Mouse (Mus musculus): ENCODE results near the gene Sorcs2. TPM values are rescaled to one million over a fixed set of nuclear protein-coding genes. Genes with fewer than 3 reads are reported as not detected.
A peak's percentile ranks its signal among the peaks of the same experiment; 100 is the strongest.

The Sorcs2 gene
- total and polyA plus RNA-seq, 2 experiments from 2014 or later = 12.4 to 50.3 TPM

GRCm38 (mm10) chr5:36018366-36018765 lies 379.6 kb downstream of the Sorcs2 start:
- Histone ChIP-seq H3K4me1 (ENCODE audit: insufficient read depth, low read length) (no peaks in the 10 kb centered on the region), H3K9ac (replicated peaks; ENCODE audit: low read length) (no peak overlapping the region), H3K4me3 (ENCODE audit: low read length) (no peak overlapping the region), H3K4me2 (ENCODE audit: low read depth, low read length) (no peak overlapping the region), H3K36me3 (ENCODE audit: insufficient read depth, low read length) (0 out of 2 replicates have a peak, but pooled peaks cover 6% of the 10 kb centered on the region), H3K27me3 (ENCODE audit: insufficient read depth, low read length) (no peaks in the 10 kb centered on the region), H3K9me3 (ENCODE audit: low read length) (no peaks in the 10 kb centered on the region), H3K27ac (no peak overlapping the region)
- no peak for ATAC-seq
- 87% methylated on average over 3 of the region's 3 CpGs for WGBS
- TF ChIP-seq CTCF (IDR thresholded peaks at IDR 0.05; ENCODE audit: low read depth) = peak; percentile 43; the same call in 1 of the 2 replicates
- no peak for DNase-seq (ENCODE audit: low spot score)

- H3K4me2 ChIP-seq (ENCODE audit: low read depth, low read length) = no peak overlapping the region
- H3K9ac ChIP-seq (replicated peaks; ENCODE audit: low read length) = no peak overlapping the region
- H3K27ac ChIP-seq = no peak overlapping the region
- H3K9me3 ChIP-seq (ENCODE audit: low read length) = no peaks in the 10 kb centered on the region
- no peaks in the 10 kb centered on the region for H3K36me3 ChIP-seq (ENCODE audit: insufficient read depth, low read length)
- TF ChIP-seq CTCF (IDR thresholded peaks at IDR 0.05; ENCODE audit: low read depth) = no peak
- no peak for ATAC-seq
- no peak for DNase-seq (ENCODE audit: low spot score)
- WGBS = 90% methylated on average over 4 of the region's 4 CpGs
- no peaks in the 10 kb centered on the region for H3K27me3 ChIP-seq (ENCODE audit: insufficient read depth, low read length)
- H3K4me3 ChIP-seq (ENCODE audit: low read length) = no peak overlapping the region
- no peaks in the 10 kb centered on the region for H3K4me1 ChIP-seq (ENCODE audit: insufficient read depth, low read length)
Measured at GRCm38 (mm10) chr5:36009405-36009804, 388.5 kb downstream of the Sorcs2 start.

GRCm38 (mm10) chr5:36007649-36008048 lies 390.3 kb downstream of the Sorcs2 start:
- Histone ChIP-seq H3K4me3 (ENCODE audit: low read length) (no peak overlapping the region), H3K27ac (no peak overlapping the region), H3K36me3 (ENCODE audit: insufficient read depth, low read length) (no peaks in the 10 kb centered on the region), H3K9ac (replicated peaks; ENCODE audit: low read length) (no peak overlapping the region), H3K27me3 (ENCODE audit: insufficient read depth, low read length) (no peaks in the 10 kb centered on the region), H3K9me3 (ENCODE audit: low read length) (no peaks in the 10 kb centered on the region), H3K4me2 (ENCODE audit: low read depth, low read length) (no peak overlapping the region), H3K4me1 (ENCODE audit: insufficient read depth, low read length) (no peaks in the 10 kb centered on the region)
- ATAC-seq (peak; percentile 82), DNase-seq (ENCODE audit: low spot score) (peak; percentile 86)
- peak; percentile 67 for TF ChIP-seq CTCF (IDR thresholded peaks at IDR 0.05; ENCODE audit: low read depth)
- WGBS = 33% methylated on average over 10 of the region's 10 CpGs

GRCm38 (mm10) chr5:36006586-36006985 lies 391.4 kb downstream of the Sorcs2 start:
- Histone ChIP-seq H3K27me3 (ENCODE audit: insufficient read depth, low read length) (no peaks in the 10 kb centered on the region), H3K4me2 (ENCODE audit: low read depth, low read length) (no peak overlapping the region), H3K4me1 (ENCODE audit: insufficient read depth, low read length) (no peaks in the 10 kb centered on the region), H3K27ac (no peak overlapping the region), H3K36me3 (ENCODE audit: insufficient read depth, low read length) (peaks cover under 1% of the 10 kb centered on the region; the same call in 1 of the 2 replicates), H3K4me3 (ENCODE audit: low read length) (no peak overlapping the region), H3K9ac (replicated peaks; ENCODE audit: low read length) (no peak overlapping the region), H3K9me3 (ENCODE audit: low read length) (no peaks in the 10 kb centered on the region)
- WGBS = 67% methylated on average over 5 of the region's 5 CpGs
- DNase-seq (ENCODE audit: low spot score) (no peak), ATAC-seq (no peak)
- TF ChIP-seq CTCF (IDR thresholded peaks at IDR 0.05; ENCODE audit: low read depth) = no peak

DNA sequence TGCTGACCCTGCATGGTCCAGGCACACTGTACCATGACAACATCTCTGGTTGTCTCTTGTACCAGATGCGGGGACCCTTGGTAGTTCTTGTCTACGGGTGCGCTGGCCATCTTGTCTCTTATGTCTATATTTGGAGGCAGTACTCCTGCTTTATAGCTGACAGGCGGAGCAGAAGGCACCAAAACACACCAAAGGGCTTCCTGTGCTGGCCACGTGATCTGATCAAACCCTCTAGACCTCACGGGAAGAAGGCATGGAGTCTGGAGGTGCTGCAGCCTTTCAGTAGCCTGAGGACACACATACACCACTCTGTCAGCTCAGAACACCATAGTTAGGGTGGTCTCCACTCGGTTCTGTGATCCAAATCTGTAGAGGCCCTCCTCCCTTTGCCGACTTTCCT lies 391.8 kb downstream of the Sorcs2 start:
- ATAC-seq = no peak
- no peak overlapping the region for H3K27ac ChIP-seq
- WGBS = 91% methylated on average over 8 of the region's 8 CpGs

GRCm38 (mm10) chr5:36003797-36004196 lies 394.1 kb downstream of the Sorcs2 start:
- TF ChIP-seq CTCF (IDR thresholded peaks at IDR 0.05; ENCODE audit: low read depth) = no peak
- no peak for ATAC-seq
- Histone ChIP-seq H3K27ac (no peak overlapping the region), H3K4me1 (ENCODE audit: insufficient read depth, low read length) (no peaks in the 10 kb centered on the region), H3K4me2 (ENCODE audit: low read depth, low read length) (no peak overlapping the region), H3K36me3 (ENCODE audit: insufficient read depth, low read length) (peaks cover 17% of the 10 kb centered on the region), H3K27me3 (ENCODE audit: insufficient read depth, low read length) (no peaks in the 10 kb centered on the region), H3K9me3 (ENCODE audit: low read length) (no peaks in the 10 kb centered on the region), H3K4me3 (ENCODE audit: low read length) (no peak overlapping the region), H3K9ac (replicated peaks; ENCODE audit: low read length) (no peak overlapping the region)
- DNase-seq (ENCODE audit: low spot score) = no peak
- 81% methylated on average over 10 of the region's 10 CpGs for WGBS

More for the DNA sequence above, 391.8 kb downstream of the Sorcs2 start:
- no peak for DNase-seq (ENCODE audit: low spot score)
- TF ChIP-seq CTCF (IDR thresholded peaks at IDR 0.05; ENCODE audit: low read depth) = no peak
- Histone ChIP-seq H3K4me1 (ENCODE audit: insufficient read depth, low read length) (no peaks in the 10 kb centered on the region), H3K9ac (replicated peaks; ENCODE audit: low read length) (no peak overlapping the region), H3K4me3 (ENCODE audit: low read length) (no peak overlapping the region), H3K9me3 (ENCODE audit: low read length) (no peaks in the 10 kb centered on the region), H3K4me2 (ENCODE audit: low read depth, low read length) (no peak overlapping the region), H3K36me3 (ENCODE audit: insufficient read depth, low read length) (peaks cover 5% of the 10 kb centered on the region; the same call in 1 of the 2 replicates), H3K27me3 (ENCODE audit: insufficient read depth, low read length) (no peaks in the 10 kb centered on the region)

DNA sequence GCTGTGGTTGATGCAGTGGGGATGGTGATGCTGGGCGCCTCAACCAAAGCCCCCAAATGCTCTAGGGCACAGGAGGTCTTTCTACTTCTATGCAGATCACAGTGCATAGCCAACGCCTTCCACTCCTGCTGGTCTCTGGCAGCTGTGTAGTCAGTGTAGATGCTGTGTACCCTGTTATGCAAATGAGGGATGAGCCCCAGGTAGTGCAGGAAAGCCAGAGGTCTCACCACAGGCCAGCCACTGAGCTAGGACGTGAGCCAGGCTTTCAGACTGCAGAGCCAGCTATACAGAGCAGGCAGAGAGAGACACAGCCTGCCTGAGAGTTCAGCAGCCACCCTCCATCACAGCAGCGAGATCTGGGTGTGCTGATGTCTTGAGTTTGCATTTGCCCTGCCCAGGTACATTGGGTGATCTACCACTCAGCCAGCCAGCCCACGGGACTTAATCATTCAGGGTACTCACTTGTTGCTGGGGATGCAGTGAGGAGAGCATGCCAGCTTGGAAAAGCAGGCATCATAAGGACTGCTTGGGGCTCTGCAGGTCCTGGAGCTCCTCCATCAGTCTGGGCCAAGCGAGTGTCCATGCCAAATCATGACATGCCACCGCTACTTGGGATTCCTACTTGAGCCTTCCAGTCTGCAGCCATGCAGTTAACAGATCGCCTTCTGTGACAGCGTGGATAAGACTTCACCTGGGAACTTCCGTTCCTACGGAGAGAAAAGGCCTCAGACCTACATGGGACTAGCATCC lies 407.8 kb downstream of the Sorcs2 start:
- ATAC-seq = peak; percentile 31; the same call in 1 of the 2 replicates
- peak; percentile 30 for DNase-seq (ENCODE audit: low spot score)
- H3K27me3 ChIP-seq (ENCODE audit: insufficient read depth, low read length) = no peaks in the 10 kb centered on the region
- H3K4me1 ChIP-seq (ENCODE audit: insufficient read depth, low read length) = no peaks in the 10 kb centered on the region
- H3K9me3 ChIP-seq (ENCODE audit: low read length) = no peaks in the 10 kb centered on the region
- H3K36me3 ChIP-seq (ENCODE audit: insufficient read depth, low read length) = peaks cover 46% of the 10 kb centered on the region
- no peak overlapping the region for H3K27ac ChIP-seq
- H3K4me3 ChIP-seq (ENCODE audit: low read length) = no peak overlapping the region
- H3K9ac ChIP-seq (replicated peaks; ENCODE audit: low read length) = no peak overlapping the region
- TF ChIP-seq CTCF (IDR thresholded peaks at IDR 0.05; ENCODE audit: low read depth) = no peak
- 65% methylated on average over 11 of the region's 11 CpGs for WGBS
- no peak overlapping the region for H3K4me2 ChIP-seq (ENCODE audit: low read depth, low read length)
